Mouse (Mus musculus): ENCODE measurements around the gene Slc6a3. TPM values are rescaled to one million over a fixed set of nuclear protein-coding genes. Genes with fewer than 3 reads are reported as not detected.
A peak's percentile ranks its signal among the peaks of the same experiment; 100 is the strongest.

The Slc6a3 gene
- polyA plus RNA-seq (2012; rRNA removed) (0.59 and 0.63 TPM in 2 replicates), polyA plus RNA-seq (2014; fragmentation: Nextera tagmentation; extraction: Ambion mirVana) (0.75 and 1.4 TPM in 2 replicates)

DNA sequence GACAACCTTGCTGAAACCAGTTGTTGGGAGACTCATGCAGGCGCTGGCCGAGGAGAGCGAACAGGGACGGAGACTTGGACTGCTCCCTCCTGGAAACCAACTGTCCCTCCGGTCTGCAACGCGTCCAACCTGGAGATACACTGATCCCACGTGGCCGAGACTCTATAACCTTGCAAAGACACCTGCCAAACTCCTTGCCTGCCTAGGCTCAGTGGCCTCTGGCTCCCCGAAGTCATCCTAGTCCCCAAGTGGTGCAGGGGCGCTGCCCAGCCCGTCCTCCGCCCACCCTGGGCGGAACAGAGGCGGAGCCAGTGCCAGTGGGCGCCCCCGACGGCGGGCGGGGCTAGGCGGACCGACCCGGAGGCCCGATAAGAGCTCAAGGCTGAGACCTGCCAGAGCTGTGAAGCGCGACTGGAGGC is at the start of gene Slc6a3:
Slc6a3 (plus strand) TSS at position 345 of the 419 bp plus-strand sequence.
- Histone ChIP-seq H3K36me3 (replicated peaks; ENCODE audit: control insufficient read depth, insufficient read depth, low read depth) (no peaks in the 10 kb centered on the region), H3K27ac (no peak within 1 kb of the TSS), H3K9ac (replicated peaks) (peak within 1 kb of the TSS; percentile 7), H3K9me3 (ENCODE audit: control insufficient read depth, low read length) (no peaks in the 10 kb centered on the region), H3K4me3 (ENCODE audit: insufficient read depth in 1 of 2, low read depth in 2 of 2, low read length in 2 of 2) (peak within 1 kb of the TSS; percentile 49 to 61), H3K4me2 (ENCODE audit: low read depth) (peak within 1 kb of the TSS; percentile 71), H3K27me3 (ENCODE audit: control insufficient read depth, insufficient read depth, low read length) (peaks cover 12% of the 10 kb centered on the region), H3K4me1 (replicated peaks; ENCODE audit: control insufficient read depth in 2 of 2, insufficient read depth in 2 of 2, low read length in 1 of 2) (peaks cover 13 to 20% of the 10 kb centered on the region in 2 experiments; a peak in 3 of 4 replicates)
- DNase-seq (ENCODE audit: low read depth in 3 of 3, low spot score in 3 of 3): peak; percentile 63 to 67 (median 65)
- TF ChIP-seq EP300 (IDR thresholded peaks at IDR 0.05; ENCODE audit: low read depth) (no peak), CTCF (IDR thresholded peaks at IDR 0.05; ENCODE audit: low read depth) (no peak)
- WGBS (ENCODE audit: insufficient replicate concordance): under 1% methylated on average over 26 of the region's 26 CpGs
- ATAC-seq (ENCODE audit: insufficient read depth): peak; percentile 94

DNA sequence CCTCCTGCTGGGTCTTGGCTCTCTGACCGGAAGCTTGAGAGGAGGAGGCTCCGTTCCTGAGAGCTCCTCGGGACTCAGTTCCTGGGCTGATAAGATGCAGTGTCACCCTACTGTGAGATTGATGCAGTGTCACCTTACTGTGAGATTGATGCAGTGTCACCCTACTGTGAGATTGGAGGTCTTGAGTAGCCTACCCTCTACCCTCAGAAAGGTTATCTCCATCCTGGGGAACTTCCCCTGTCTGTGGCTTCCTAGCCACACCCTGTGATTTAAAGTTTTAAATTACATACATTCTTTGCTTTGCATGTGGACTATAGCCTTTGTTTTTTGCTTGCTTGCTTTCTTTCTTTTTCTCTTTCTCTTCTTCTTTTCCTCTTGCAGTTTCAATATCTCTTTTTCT is 48.4 kb upstream of the Slc6a3 start:
- H3K4me3 ChIP-seq (ENCODE audit: insufficient read depth in 1 of 2, low read depth in 2 of 2, low read length in 2 of 2): no peak overlapping the region
- WGBS (ENCODE audit: insufficient replicate concordance): 45% methylated on average over 3 of the region's 3 CpGs
- H3K27ac ChIP-seq: peak overlapping the region; percentile 17
- H3K27me3 ChIP-seq (ENCODE audit: control insufficient read depth, insufficient read depth, low read length): no peaks in the 10 kb centered on the region
- peaks cover 98% of the 10 kb centered on the region for H3K36me3 ChIP-seq (replicated peaks; ENCODE audit: control insufficient read depth, insufficient read depth, low read depth)
- TF ChIP-seq EP300 (IDR thresholded peaks at IDR 0.05; ENCODE audit: low read depth) (no peak), CTCF (IDR thresholded peaks at IDR 0.05; ENCODE audit: low read depth) (no peak)
- DNase-seq (ENCODE audit: low read depth in 3 of 3, low spot score in 3 of 3) (no peak), ATAC-seq (ENCODE audit: insufficient read depth) (no peak)
- no peak overlapping the region for H3K9ac ChIP-seq (replicated peaks)
- H3K9me3 ChIP-seq (ENCODE audit: control insufficient read depth, low read length): no peaks in the 10 kb centered on the region
- no peak overlapping the region for H3K4me2 ChIP-seq (ENCODE audit: low read depth)
- H3K4me1 ChIP-seq (replicated peaks; ENCODE audit: control insufficient read depth in 2 of 2, insufficient read depth in 2 of 2, low read length in 1 of 2): peaks cover 30 to 55% of the 10 kb centered on the region in 2 experiments

DNA sequence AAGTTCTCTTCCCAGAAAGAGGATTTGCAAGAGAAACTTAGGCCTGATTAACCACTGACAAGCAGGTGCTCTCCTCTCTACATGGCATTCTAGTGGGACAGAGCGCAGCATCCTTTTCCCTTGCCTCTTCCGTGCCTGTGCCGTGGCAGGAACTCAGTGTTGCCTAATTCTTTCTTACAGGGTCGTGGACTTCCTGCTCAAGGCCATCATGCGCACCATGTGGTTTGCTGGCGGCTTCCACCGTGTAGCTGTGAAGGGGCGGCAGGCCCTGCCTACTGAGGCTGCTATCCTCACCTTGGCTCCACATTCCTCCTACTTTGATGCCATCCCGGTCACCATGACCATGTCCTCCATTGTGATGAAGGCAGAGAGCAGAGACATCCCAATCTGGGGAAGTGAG is 47.8 kb upstream of the Slc6a3 start:
- Histone ChIP-seq H3K27ac (no peak overlapping the region), H3K9ac (replicated peaks) (no peak overlapping the region), H3K4me3 (ENCODE audit: insufficient read depth in 1 of 2, low read depth in 2 of 2, low read length in 2 of 2) (no peak overlapping the region), H3K9me3 (ENCODE audit: control insufficient read depth, low read length) (no peaks in the 10 kb centered on the region), H3K4me1 (replicated peaks; ENCODE audit: control insufficient read depth in 2 of 2, insufficient read depth in 2 of 2, low read length in 1 of 2) (peaks cover 28 to 53% of the 10 kb centered on the region in 2 experiments), H3K27me3 (ENCODE audit: control insufficient read depth, insufficient read depth, low read length) (no peaks in the 10 kb centered on the region), H3K4me2 (ENCODE audit: low read depth) (no peak overlapping the region), H3K36me3 (replicated peaks; ENCODE audit: control insufficient read depth, insufficient read depth, low read depth) (peaks cover 99% of the 10 kb centered on the region)
- ATAC-seq (ENCODE audit: insufficient read depth) (no peak), DNase-seq (ENCODE audit: low read depth in 3 of 3, low spot score in 3 of 3) (no peak)
- WGBS (ENCODE audit: insufficient replicate concordance): 63% methylated on average over 9 of the region's 9 CpGs
- TF ChIP-seq CTCF (IDR thresholded peaks at IDR 0.05; ENCODE audit: low read depth) (no peak), EP300 (IDR thresholded peaks at IDR 0.05; ENCODE audit: low read depth) (no peak)

DNA sequence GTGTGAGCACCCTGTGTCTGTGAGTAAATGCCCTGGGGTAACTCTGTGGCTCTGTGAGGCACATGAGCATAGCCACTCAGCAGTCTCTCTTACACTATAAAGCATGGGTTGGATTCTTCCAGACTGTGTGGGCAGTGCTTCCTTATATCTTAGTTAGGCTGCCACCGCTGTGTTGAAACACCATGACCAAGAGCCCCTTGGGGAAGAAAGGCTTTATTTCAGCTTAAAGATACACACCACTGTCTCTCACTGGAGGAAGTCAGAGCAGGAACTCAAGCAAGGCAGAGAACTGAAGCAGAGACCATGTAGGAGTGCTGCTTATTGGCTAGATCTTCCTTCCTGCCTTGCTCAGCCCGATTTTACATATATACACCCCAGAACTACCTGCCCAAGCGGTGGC is 46.6 kb upstream of the Slc6a3 start:
- no peak overlapping the region for H3K4me3 ChIP-seq (ENCODE audit: insufficient read depth in 1 of 2, low read depth in 2 of 2, low read length in 2 of 2)
- H3K4me1 ChIP-seq (replicated peaks; ENCODE audit: control insufficient read depth in 2 of 2, insufficient read depth in 2 of 2, low read length in 1 of 2): peaks cover 31 to 51% of the 10 kb centered on the region in 2 experiments
- DNase-seq (ENCODE audit: low read depth in 3 of 3, low spot score in 3 of 3) (no peak), ATAC-seq (ENCODE audit: insufficient read depth) (no peak)
- H3K36me3 ChIP-seq (replicated peaks; ENCODE audit: control insufficient read depth, insufficient read depth, low read depth): peaks cover 100% of the 10 kb centered on the region
- H3K4me2 ChIP-seq (ENCODE audit: low read depth): no peak overlapping the region
- peak overlapping the region; percentile 14; the same call in 1 of the 2 replicates for H3K27ac ChIP-seq
- H3K27me3 ChIP-seq (ENCODE audit: control insufficient read depth, insufficient read depth, low read length): no peaks in the 10 kb centered on the region
- H3K9ac ChIP-seq (replicated peaks): no peak overlapping the region
- WGBS (ENCODE audit: insufficient replicate concordance): 76% methylated on average over 3 of the region's 3 CpGs
- TF ChIP-seq EP300 (IDR thresholded peaks at IDR 0.05; ENCODE audit: low read depth) (no peak), CTCF (IDR thresholded peaks at IDR 0.05; ENCODE audit: low read depth) (no peak)
- H3K9me3 ChIP-seq (ENCODE audit: control insufficient read depth, low read length): no peaks in the 10 kb centered on the region

DNA sequence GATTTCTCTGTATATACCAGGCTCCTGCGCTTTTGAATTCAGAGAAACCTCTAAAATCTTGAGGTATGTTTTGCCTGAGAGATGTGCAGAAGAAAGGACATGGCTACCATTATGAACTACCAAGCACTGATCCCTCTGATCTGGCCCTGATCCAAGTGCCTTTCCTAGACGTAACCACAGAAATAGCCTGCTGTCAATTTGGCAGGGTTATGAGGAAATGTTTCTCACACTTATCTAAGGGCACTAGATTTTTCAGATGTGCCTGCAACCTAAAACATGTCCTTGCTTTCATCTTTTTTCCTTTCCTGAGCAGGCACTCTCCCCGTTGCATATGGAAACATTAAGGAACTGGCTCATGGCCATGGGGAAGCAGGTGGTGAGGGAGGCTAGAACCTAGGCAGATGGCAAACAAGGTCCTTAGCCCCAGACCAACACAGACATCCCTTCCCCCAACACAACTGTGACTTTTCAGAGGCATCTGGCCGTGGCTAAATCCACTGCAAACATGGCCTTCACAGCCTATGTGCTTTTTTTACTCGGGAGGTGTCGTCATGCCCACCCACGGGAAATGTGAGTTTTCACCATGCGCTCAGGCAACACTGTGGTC is 45.9 kb upstream of the Slc6a3 start:
- no peak overlapping the region for H3K4me3 ChIP-seq (ENCODE audit: insufficient read depth in 1 of 2, low read depth in 2 of 2, low read length in 2 of 2)
- no peaks in the 10 kb centered on the region for H3K9me3 ChIP-seq (ENCODE audit: control insufficient read depth, low read length)
- no peak for ATAC-seq (ENCODE audit: insufficient read depth)
- peaks cover 31 to 54% of the 10 kb centered on the region in 2 experiments for H3K4me1 ChIP-seq (replicated peaks; ENCODE audit: control insufficient read depth in 2 of 2, insufficient read depth in 2 of 2, low read length in 1 of 2)
- DNase-seq (ENCODE audit: low read depth in 3 of 3, low spot score in 3 of 3): no peak
- no peak overlapping the region for H3K27ac ChIP-seq
- H3K4me2 ChIP-seq (ENCODE audit: low read depth): no peak overlapping the region
- H3K9ac ChIP-seq (replicated peaks): no peak overlapping the region
- TF ChIP-seq CTCF (IDR thresholded peaks at IDR 0.05; ENCODE audit: low read depth): no peak
- no peak for TF ChIP-seq EP300 (IDR thresholded peaks at IDR 0.05; ENCODE audit: low read depth)
- peaks cover 100% of the 10 kb centered on the region for H3K36me3 ChIP-seq (replicated peaks; ENCODE audit: control insufficient read depth, insufficient read depth, low read depth)
- 84% methylated on average over 8 of the region's 8 CpGs for WGBS (ENCODE audit: insufficient replicate concordance)
- no peaks in the 10 kb centered on the region for H3K27me3 ChIP-seq (ENCODE audit: control insufficient read depth, insufficient read depth, low read length)
